In genomic region chr5:102050677-102051076, GRCm38 (mm10) we compare ENCODE assay signal across 14 mouse cellular contexts.
"Had no signal": no experiment of that assay in that cellular context is flagged by ENCODE, and none has a peak within 500 bp of the region (broad histone marks: within the 10 kb centered on the region; RNA-seq: fewer than 3 reads in every experiment).

No protein-coding gene starts in this region.

- H3K27me3 ChIP-seq: midbrain, embryonic 13.5 days; midbrain, embryonic 15.5 days; neural tube, embryonic 12.5 days; stomach, embryonic 15.5 days had no signal

- ATAC-seq: midbrain, embryonic 13.5 days; midbrain, embryonic 15.5 days had no signal

- DNase-seq: lung, adult 18-20 months; lung, embryonic 14.5 days; lung, postnatal 10 days; lung, postnatal 4 days; right cerebral cortex, postnatal 14 days; thymus, adult 2 months; thymus, postnatal 25 days; thymus, postnatal 4 days had no signal

- H3K4me2 ChIP-seq: lung, embryonic 14.5 days; midbrain, embryonic 11.5 days; midbrain, embryonic 13.5 days; midbrain, embryonic 15.5 days; neural tube, embryonic 12.5 days; stomach, embryonic 15.5 days had no signal

- H3K36me3 ChIP-seq: midbrain, embryonic 15.5 days; neural tube, embryonic 12.5 days; stomach, embryonic 15.5 days had no signal

- H3K9ac ChIP-seq: lung, embryonic 14.5 days; midbrain, embryonic 13.5 days; midbrain, embryonic 15.5 days; neural tube, embryonic 12.5 days; stomach, embryonic 15.5 days had no signal

- H3K9me3 ChIP-seq: midbrain, embryonic 13.5 days; midbrain, embryonic 15.5 days; neural tube, embryonic 12.5 days; stomach, embryonic 15.5 days had no signal

- H3K4me1 ChIP-seq: stomach, embryonic 15.5 days had no signal

- H3K4me3 ChIP-seq: midbrain, embryonic 13.5 days; midbrain, embryonic 15.5 days; neural tube, embryonic 12.5 days; stomach, embryonic 15.5 days had no signal

- H3K27ac ChIP-seq: midbrain, embryonic 13.5 days; midbrain, embryonic 15.5 days; neural tube, embryonic 12.5 days; stomach, embryonic 15.5 days; stomach, postnatal 0 days had no signal
